Mouse (Mus musculus) forebrain, embryonic 13.5 days (tissue): Measurements from ENCODE around the gene Zfp600. TPM values are rescaled to one million over a fixed set of nuclear protein-coding genes. Genes with fewer than 3 reads are reported as not detected.
"Not testable (repeated sequence)": the region's sequence is repeated elsewhere in the genome, so short reads cannot be mapped to it uniquely, and the experiment has no call there.

Experiments
- ATAC-seq: fragments of 200-750 bp; cut with Nextera tagmentation; 2 replicates; pipeline ENCODE4 v1.8.0; 2017
- H3K27ac ChIP-seq: fragments of 300-500 bp; sonication (generic); 2 replicates; pipeline ENCODE4 v1.5.1; 2015; ENCODE audit warnings: inconsistent platforms, mild to moderate bottlenecking, moderate library complexity
- H3K27me3 ChIP-seq: fragments of 300-500 bp; sonication (generic); 2 replicates; pipeline ENCODE4 v1.6.1; 2015; ENCODE audit warnings: mild to moderate bottlenecking, inconsistent platforms
- H3K36me3 ChIP-seq: fragments of 300-500 bp; sonication (generic); 2 replicates; pipeline ENCODE4 v1.6.1; 2015; ENCODE audit warnings: mild to moderate bottlenecking, inconsistent platforms; ENCODE audit not compliant: poor library complexity, severe bottlenecking
- H3K4me1 ChIP-seq: fragments of 300-500 bp; sonication (generic); 2 replicates; pipeline ENCODE4 v1.6.1; 2015; ENCODE audit warnings: inconsistent platforms
- H3K4me2 ChIP-seq: fragments of 300-500 bp; sonication (generic); 2 replicates; pipeline ENCODE4 v1.6.1; 2015; ENCODE audit warnings: inconsistent platforms, mild to moderate bottlenecking, moderate library complexity
- H3K4me3 ChIP-seq: fragments of 300-500 bp; sonication (generic); 2 replicates; pipeline ENCODE4 v1.5.1; 2015; ENCODE audit warnings: mild to moderate bottlenecking, inconsistent platforms
- H3K9ac ChIP-seq: fragments of 300-500 bp; sonication (generic); 2 replicates; pipeline ENCODE4 v1.6.1; 2015; ENCODE audit warnings: mild to moderate bottlenecking, inconsistent platforms
- H3K9me3 ChIP-seq: fragments of 300-500 bp; sonication (generic); replicated peaks from 2 replicates; pipeline ENCODE4 v1.6.1; 2016; ENCODE audit warnings: inconsistent platforms
- WGBS: fragments of 180-500 bp; shearing (Covaris S2); methylation state at CpG from one replicate; pipeline ENCODE4 v1.1.7; 2015; 5-methylcytosine and 5-hydroxymethylcytosine counted together
- polyA plus RNA-seq: library from polyadenylated mRNA; unstranded; fragments of >200 nt; fragmentation: Nextera tagmentation; extraction: Ambion mirVana; gene quantifications from 2 replicates; pipeline ENCODE4 v1.2.1, GENCODE M21; 2015

Gene Zfp600
- polyA plus RNA-seq, result not detected in 2 replicates

GRCm38 (mm10) chr4:146156524-146156923 is at the start of gene Zfp600:
Gene Zfp600, plus strand, starts transcription at chr4:146156824.
- not testable (repeated sequence) for H3K9me3 ChIP-seq, H3K4me1 ChIP-seq, H3K36me3 ChIP-seq, H3K9ac ChIP-seq, H3K4me3 ChIP-seq, H3K27ac ChIP-seq, H3K4me2 ChIP-seq, H3K27me3 ChIP-seq, ATAC-seq
- WGBS, result no CpG with 5 or more reads among the region's 6 CpGs

- not testable (repeated sequence) for H3K4me3 ChIP-seq, H3K36me3 ChIP-seq, H3K27ac ChIP-seq, H3K4me1 ChIP-seq, H3K27me3 ChIP-seq, H3K4me2 ChIP-seq, H3K9ac ChIP-seq, H3K9me3 ChIP-seq, ATAC-seq
- WGBS, result 73% methylated on average over 4 of the region's 4 CpGs
Measured at GRCm38 (mm10) chr4:146162893-146163292, 6.3 kb downstream of the Zfp600 start.

- H3K4me2 ChIP-seq, ATAC-seq, H3K27ac ChIP-seq, H3K4me3 ChIP-seq, H3K4me1 ChIP-seq, H3K36me3 ChIP-seq, H3K9ac ChIP-seq, H3K27me3 ChIP-seq: not testable (repeated sequence)
- H3K9me3 ChIP-seq, result peaks cover 14% of the 10 kb centered on the region
- WGBS, result 81% methylated on average over 3 of the region's 3 CpGs
Measured at GRCm38 (mm10) chr4:146167202-146167832, 10.7 kb downstream of the Zfp600 start.

- not testable (repeated sequence) for ATAC-seq, H3K27ac ChIP-seq, H3K27me3 ChIP-seq, H3K4me2 ChIP-seq, H3K36me3 ChIP-seq, H3K9ac ChIP-seq, H3K4me3 ChIP-seq, H3K4me1 ChIP-seq
- WGBS, result 84% methylated on average over 10 of the region's 10 CpGs
- peaks cover 14% of the 10 kb centered on the region for H3K9me3 ChIP-seq
Measured at GRCm38 (mm10) chr4:146167879-146168532, 11.4 kb downstream of the Zfp600 start.

GRCm38 (mm10) chr4:146168730-146169215 is 12.1 kb downstream of the Zfp600 start:
- H3K4me3 ChIP-seq, H3K4me1 ChIP-seq, H3K4me2 ChIP-seq, H3K27me3 ChIP-seq, H3K36me3 ChIP-seq, H3K9ac ChIP-seq, H3K27ac ChIP-seq: not testable (repeated sequence)
- peak; percentile 48; the same call in 1 of the 2 replicates for ATAC-seq
- peaks cover 21% of the 10 kb centered on the region for H3K9me3 ChIP-seq
- no CpG with 5 or more reads among the region's 2 CpGs for WGBS

GRCm38 (mm10) chr4:146173378-146174226 is 17.0 kb downstream of the Zfp600 start:
- not testable (repeated sequence) for H3K4me3 ChIP-seq, H3K9ac ChIP-seq, H3K36me3 ChIP-seq, H3K27ac ChIP-seq, H3K27me3 ChIP-seq, H3K4me2 ChIP-seq, ATAC-seq, H3K4me1 ChIP-seq
- H3K9me3 ChIP-seq, result peaks cover 21% of the 10 kb centered on the region
- 60% methylated on average over 4 of the region's 4 CpGs for WGBS

- H3K9me3 ChIP-seq, result not testable (repeated sequence)
Measured at GRCm38 (mm10) chr4:146204357-146204756, 47.7 kb downstream of the Zfp600 start.

GRCm38 (mm10) chr4:146239252-146240244 is 82.9 kb downstream of the Zfp600 start:
- H3K4me3 ChIP-seq, H3K9ac ChIP-seq, H3K9me3 ChIP-seq, H3K27me3 ChIP-seq, H3K27ac ChIP-seq, H3K4me1 ChIP-seq, H3K4me2 ChIP-seq, H3K36me3 ChIP-seq: not testable (repeated sequence)
- WGBS, result 7% methylated on average over 30 of the region's 113 CpGs
- peak; percentile 62; the same call in 1 of the 2 replicates for ATAC-seq

More at GRCm38 (mm10) chr4:146204357-146204756, 47.7 kb downstream of the Zfp600 start:
- ATAC-seq, H3K4me3 ChIP-seq, H3K9ac ChIP-seq, H3K4me1 ChIP-seq, H3K27ac ChIP-seq, H3K27me3 ChIP-seq, H3K36me3 ChIP-seq, H3K4me2 ChIP-seq: not testable (repeated sequence)
- 87% methylated on average over 2 of the region's 2 CpGs for WGBS

- not testable (repeated sequence) for H3K36me3 ChIP-seq, H3K9me3 ChIP-seq, H3K27ac ChIP-seq, H3K27me3 ChIP-seq, H3K4me1 ChIP-seq, H3K4me2 ChIP-seq, H3K9ac ChIP-seq, H3K4me3 ChIP-seq, ATAC-seq
- 75% methylated on average over 5 of the region's 5 CpGs for WGBS
Measured at GRCm38 (mm10) chr4:146242119-146242518, 85.5 kb downstream of the Zfp600 start.
